Mouse (Mus musculus): Measurements from ENCODE around the gene Kcnc1. TPM values are rescaled to one million over a fixed set of nuclear protein-coding genes. Genes with fewer than 3 reads are reported as not detected.

Gene Kcnc1
- total RNA-seq (2012; rRNA removed) (not detected in 2 replicates), polyA plus RNA-seq (2012; ENCODE audit: insufficient read depth in 1 of 2, insufficient read length in 2 of 2, low read depth in 1 of 2, low replicate concordance in 2 of 2, missing spikeins in 1 of 2) (not detected)

- H3K9ac ChIP-seq (ENCODE audit: control insufficient read depth, low read depth, low read length, poor library complexity, severe bottlenecking): no peak within 1 kb of the TSS
- no peak within 1 kb of the TSS for H3K4me3 ChIP-seq (ENCODE audit: control insufficient read depth in 1 of 2, insufficient read depth in 1 of 2, low read depth in 2 of 2, low read length in 2 of 2)
- H3K79me2 ChIP-seq (ENCODE audit: control insufficient read depth, insufficient read depth, low read length, poor library complexity): no peaks in the 10 kb centered on the region
- TF ChIP-seq USF2 (IDR thresholded peaks at IDR 0.05; ENCODE audit: borderline replicate concordance in 1 of 2, insufficient read depth in 1 of 2, low read depth in 1 of 2, low read length in 2 of 2): no peak
- TF ChIP-seq UBTF (IDR thresholded peaks at IDR 0.05; ENCODE audit: borderline replicate concordance, insufficient read depth, low read depth, low read length): no peak
- TF ChIP-seq SIN3A (IDR thresholded peaks at IDR 0.05; ENCODE audit: low read length): no peak
- TF ChIP-seq GABPA (IDR thresholded peaks at IDR 0.05; ENCODE audit: low read depth, low read length): no peak
- TF ChIP-seq TBP (IDR thresholded peaks at IDR 0.05; ENCODE audit: low read depth, low read length): no peak
- no peak for TF ChIP-seq RCOR1 (IDR thresholded peaks at IDR 0.05; ENCODE audit: low read depth, low read length)
- no peak for TF ChIP-seq MYB (IDR thresholded peaks at IDR 0.05; ENCODE audit: low read depth, low read length)
- no peak for TF ChIP-seq CHD1 (IDR thresholded peaks at IDR 0.05; ENCODE audit: low read depth, low read length)
- TF ChIP-seq ZKSCAN1 (IDR thresholded peaks at IDR 0.05; ENCODE audit: low read depth, low read length): no peak
- no peak for TF ChIP-seq MAZ (IDR thresholded peaks at IDR 0.05; ENCODE audit: low read depth, low read length)
- no peak for TF ChIP-seq RAD21 (IDR thresholded peaks at IDR 0.05; ENCODE audit: low read depth, low read length)
- H3K4me1 ChIP-seq (ENCODE audit: control insufficient read depth in 1 of 2, insufficient read depth in 2 of 2, low read length in 2 of 2): no peaks in the 10 kb centered on the region
- no peaks in the 10 kb centered on the region for H3K27me3 ChIP-seq (ENCODE audit: control insufficient read depth in 1 of 2, insufficient read depth in 2 of 2, low read length in 2 of 2)
- no peaks in the 10 kb centered on the region for H3K36me3 ChIP-seq (ENCODE audit: control insufficient read depth in 1 of 2, insufficient read depth in 2 of 2, low read length in 2 of 2)
- H3K27ac ChIP-seq (ENCODE audit: control insufficient read depth, low read depth, low read length): no peak within 1 kb of the TSS
- H3K9me3 ChIP-seq (replicated peaks; ENCODE audit: insufficient read depth, low read length): no peaks in the 10 kb centered on the region
- DNase-seq (ENCODE audit: low read depth, low spot score): no peak
Observed at GRCm38 (mm10) chr7:46396231-46396927, at the start of gene Kcnc1. TSS of gene Kcnc1 (plus strand) at chr7:46396497.

DNA sequence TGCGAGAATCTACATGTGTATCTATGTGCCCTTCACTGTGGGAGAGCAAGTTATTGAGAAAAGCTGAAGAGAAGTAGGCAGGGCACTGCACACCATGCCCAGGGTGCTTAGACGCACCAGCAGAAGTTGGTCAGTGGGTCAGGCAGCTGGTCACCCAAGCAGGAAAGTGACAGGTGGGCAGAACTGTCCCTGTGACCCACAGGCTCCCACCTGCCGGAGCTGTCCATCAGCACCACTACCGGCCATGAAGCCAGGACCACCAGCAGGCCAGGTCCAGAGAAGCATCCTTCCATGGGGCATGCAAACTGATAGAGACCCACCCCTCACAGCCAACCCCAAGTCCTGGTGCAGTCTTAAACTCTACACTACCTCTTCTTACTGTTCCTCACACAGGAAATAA, 48.6 kb upstream of the Kcnc1 start:
- H3K79me2 ChIP-seq (ENCODE audit: control insufficient read depth, insufficient read depth, low read length, poor library complexity): no peaks in the 10 kb centered on the region
- no peak overlapping the region for H3K4me3 ChIP-seq (ENCODE audit: control insufficient read depth in 1 of 2, insufficient read depth in 1 of 2, low read depth in 2 of 2, low read length in 2 of 2)
- TF ChIP-seq USF2 (IDR thresholded peaks at IDR 0.05; ENCODE audit: borderline replicate concordance in 1 of 2, insufficient read depth in 1 of 2, low read depth in 1 of 2, low read length in 2 of 2) (no peak), MAX (IDR thresholded peaks at IDR 0.05; ENCODE audit: low read length) (no peak)
- H3K27ac ChIP-seq (ENCODE audit: control insufficient read depth, low read depth, low read length): no peak overlapping the region
- H3K4me1 ChIP-seq (ENCODE audit: control insufficient read depth in 1 of 2, insufficient read depth in 2 of 2, low read length in 2 of 2): no peaks in the 10 kb centered on the region
- H3K36me3 ChIP-seq (ENCODE audit: control insufficient read depth in 1 of 2, insufficient read depth in 2 of 2, low read length in 2 of 2): no peaks in the 10 kb centered on the region
- H3K9me3 ChIP-seq (replicated peaks; ENCODE audit: insufficient read depth, low read length): no peaks in the 10 kb centered on the region
- H3K27me3 ChIP-seq (ENCODE audit: control insufficient read depth in 1 of 2, insufficient read depth in 2 of 2, low read length in 2 of 2): no peaks in the 10 kb centered on the region; a peak in 1 of 4 replicates
- no peak for DNase-seq (ENCODE audit: low read depth, low spot score)
- no peak overlapping the region for H3K9ac ChIP-seq (ENCODE audit: control insufficient read depth, low read depth, low read length, poor library complexity, severe bottlenecking)

DNA sequence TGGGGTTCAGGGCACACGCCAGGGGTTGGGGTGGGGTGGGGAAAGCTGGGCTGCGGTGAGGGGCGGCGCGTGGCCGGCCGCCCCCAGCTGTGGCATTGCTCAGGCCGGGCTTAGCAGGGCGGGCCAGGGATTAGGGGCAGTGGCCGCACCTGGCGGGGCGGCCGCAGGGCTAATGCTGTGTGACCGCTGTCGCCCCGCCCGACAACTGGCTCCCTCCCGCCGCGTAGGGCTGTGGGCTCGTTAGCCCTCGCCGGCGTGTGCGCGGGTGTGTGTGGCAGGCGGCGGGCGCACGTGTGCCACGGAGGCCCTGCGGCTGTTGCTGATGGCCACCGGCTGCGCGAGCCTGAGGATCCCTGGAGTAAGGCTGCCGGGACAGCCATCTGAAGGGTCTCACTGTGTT, 47.5 kb upstream of the Kcnc1 start:
- Histone ChIP-seq H3K79me2 (ENCODE audit: control insufficient read depth, insufficient read depth, low read length, poor library complexity) (no peaks in the 10 kb centered on the region), H3K4me3 (ENCODE audit: control insufficient read depth in 1 of 2, insufficient read depth in 1 of 2, low read depth in 2 of 2, low read length in 2 of 2) (no peak overlapping the region), H3K9me3 (replicated peaks; ENCODE audit: insufficient read depth, low read length) (no peaks in the 10 kb centered on the region), H3K9ac (ENCODE audit: control insufficient read depth, low read depth, low read length, poor library complexity, severe bottlenecking) (no peak overlapping the region), H3K36me3 (ENCODE audit: control insufficient read depth in 1 of 2, insufficient read depth in 2 of 2, low read length in 2 of 2) (no peaks in the 10 kb centered on the region), H3K27ac (ENCODE audit: control insufficient read depth, low read depth, low read length) (no peak overlapping the region), H3K27me3 (ENCODE audit: control insufficient read depth in 1 of 2, insufficient read depth in 2 of 2, low read length in 2 of 2) (no peaks in the 10 kb centered on the region; a peak in 1 of 4 replicates), H3K4me1 (ENCODE audit: control insufficient read depth in 1 of 2, insufficient read depth in 2 of 2, low read length in 2 of 2) (peaks cover 0 to 3% of the 10 kb centered on the region in 2 experiments; a peak in 1 of 4 replicates)
- no peak for DNase-seq (ENCODE audit: low read depth, low spot score)
- TF ChIP-seq ZKSCAN1 (IDR thresholded peaks at IDR 0.05; ENCODE audit: low read depth, low read length) (no peak), E2F4 (IDR thresholded peaks at IDR 0.05; ENCODE audit: borderline replicate concordance, low read depth, low read length) (no peak), CHD1 (IDR thresholded peaks at IDR 0.05; ENCODE audit: low read depth, low read length) (no peak), CHD2 (IDR thresholded peaks at IDR 0.05; ENCODE audit: low read length) (no peak), RAD21 (IDR thresholded peaks at IDR 0.05; ENCODE audit: low read depth, low read length) (no peak), USF2 (IDR thresholded peaks at IDR 0.05; ENCODE audit: borderline replicate concordance in 1 of 2, insufficient read depth in 1 of 2, low read depth in 1 of 2, low read length in 2 of 2) (no peak), ZMIZ1 (IDR thresholded peaks at IDR 0.05; ENCODE audit: low read depth, low read length) (no peak), SMC3 (IDR thresholded peaks at IDR 0.05; ENCODE audit: low read depth, low read length) (no peak), CTCF (IDR thresholded peaks at IDR 0.05 in 2 of 3, conservative IDR thresholded peaks at IDR 0.05 in 1 of 3; ENCODE audit: control insufficient read depth in 1 of 3, insufficient read depth in 1 of 3, low read depth in 2 of 3, low read length in 3 of 3, poor library complexity in 1 of 3, severe bottlenecking in 1 of 3) (no peak), ZC3H11A (IDR thresholded peaks at IDR 0.05; ENCODE audit: low read depth, low read length) (no peak), GATA1 (IDR thresholded peaks at IDR 0.05; ENCODE audit: low read depth, low read length) (no peak), TBP (IDR thresholded peaks at IDR 0.05; ENCODE audit: low read depth, low read length) (no peak), JUND (IDR thresholded peaks at IDR 0.05; ENCODE audit: low read depth, low read length) (no peak), HCFC1 (IDR thresholded peaks at IDR 0.05; ENCODE audit: low read depth, low read length) (no peak), BHLHE40 (IDR thresholded peaks at IDR 0.05; ENCODE audit: borderline replicate concordance, low read depth, low read length) (no peak), TCF12 (IDR thresholded peaks at IDR 0.05; ENCODE audit: low read depth, low read length) (no peak), MXI1 (IDR thresholded peaks at IDR 0.05; ENCODE audit: low read depth, low read length) (no peak)

Data from MEL (cell line).